Mouse (Mus musculus) gastrocnemius, adult 8-10 months (tissue): ENCODE measurements around the gene Nup43. TPM values are rescaled to one million over a fixed set of nuclear protein-coding genes. Genes with fewer than 3 reads are reported as not detected.
"Not testable (repeated sequence)": the region's sequence is repeated elsewhere in the genome, so short reads cannot be mapped to it uniquely, and the experiment has no call there.

Source experiments
- DNase-seq, 2 experiments: peaks; one replicate each; pipeline ENCODE4 v3.0.0; 2022; ENCODE audit warnings: low spot score in 2 of 2
- total RNA-seq, 4 experiments: library from RNA; stranded (reverse); gene quantifications; 2 replicates each; pipeline ENCODE4 v1.2.4; 2022

Gene Nup43
- 1 to 10 TPM; 5.4 to 6.5 (median 5.7) TPM for total RNA-seq

GRCm38 (mm10) chr10:7667342-7667802, at the start of gene Nup43:
Nup43 (plus strand) TSS chr10:7667503.
- DNase-seq, result peak; percentile 81 to 84

- DNase-seq, result not testable (repeated sequence)
Measured at GRCm38 (mm10) chr10:7617556-7617955, 49.7 kb upstream of the Nup43 start.

GRCm38 (mm10) chr10:7619821-7620241, 47.5 kb upstream of the Nup43 start:
- DNase-seq, result no peak

GRCm38 (mm10) chr10:7620723-7621122, 46.6 kb upstream of the Nup43 start:
- no peak for DNase-seq

- peak; percentile 20 to 31 for DNase-seq
Measured at GRCm38 (mm10) chr10:7622378-7622777, 44.9 kb upstream of the Nup43 start.

GRCm38 (mm10) chr10:7623861-7624518, 43.3 kb upstream of the Nup43 start:
- no peak for DNase-seq

GRCm38 (mm10) chr10:7629092-7629491, 38.2 kb upstream of the Nup43 start:
- no peak for DNase-seq

GRCm38 (mm10) chr10:7630286-7630685, 37.0 kb upstream of the Nup43 start:
- no peak for DNase-seq

GRCm38 (mm10) chr10:7630951-7631720, 36.2 kb upstream of the Nup43 start:
- no peak for DNase-seq

- no peak for DNase-seq
Measured at GRCm38 (mm10) chr10:7640366-7640765, 26.9 kb upstream of the Nup43 start.

- DNase-seq, result no peak
Measured at GRCm38 (mm10) chr10:7645911-7646310, 21.4 kb upstream of the Nup43 start.

GRCm38 (mm10) chr10:7649059-7649458, 18.2 kb upstream of the Nup43 start:
- no peak for DNase-seq

- DNase-seq, result no peak
Measured at GRCm38 (mm10) chr10:7651057-7651456, 16.2 kb upstream of the Nup43 start.

GRCm38 (mm10) chr10:7662471-7663141, 4.7 kb upstream of the Nup43 start:
- no peak for DNase-seq

- DNase-seq, result peak; percentile 83 to 88
Measured at GRCm38 (mm10) chr10:7663159-7664026, 3.9 kb upstream of the Nup43 start.

- no peak for DNase-seq
Measured at GRCm38 (mm10) chr10:7664027-7664526, 3.2 kb upstream of the Nup43 start.

GRCm38 (mm10) chr10:7664889-7665288, 2.4 kb upstream of the Nup43 start:
- no peak for DNase-seq

GRCm38 (mm10) chr10:7673673-7674072, 6.4 kb downstream of the Nup43 start:
- DNase-seq, result no peak

GRCm38 (mm10) chr10:7680731-7681301, 13.5 kb downstream of the Nup43 start, which contains the start of the genes Pcmt1 and Lats1:
Pcmt1 (minus strand) TSS chr10:7681136.
Lats1 (plus strand) TSS chr10:7681214.
- DNase-seq, result peak; percentile 60 to 67

GRCm38 (mm10) chr10:7681343-7682025, 14.2 kb downstream of the Nup43 start:
- peak; percentile 66 to 74 for DNase-seq
